Mouse (Mus musculus): ENCODE results near the gene Atp2a2.
A peak's percentile ranks its signal among the peaks of the same experiment; 100 is the strongest.
"Not testable (repeated sequence)": the region's sequence is repeated elsewhere in the genome, so short reads cannot be mapped to it uniquely, and the experiment has no call there.

Atp2a2 gene

GRCm38 (mm10) chr5:122450913-122451317, 51.1 kb downstream of the Atp2a2 start:
- DNase-seq (ENCODE audit: low spot score): no peak

GRCm38 (mm10) chr5:122449946-122450345, 52.1 kb downstream of the Atp2a2 start:
- no peak for DNase-seq (ENCODE audit: low spot score)

GRCm38 (mm10) chr5:122448869-122449268, 53.2 kb downstream of the Atp2a2 start:
- no peak for DNase-seq (ENCODE audit: low spot score)

GRCm38 (mm10) chr5:122447857-122448256, 54.2 kb downstream of the Atp2a2 start:
- no peak for DNase-seq (ENCODE audit: low spot score)

- DNase-seq (ENCODE audit: low spot score): no peak
Measured at GRCm38 (mm10) chr5:122445051-122445610, 56.9 kb downstream of the Atp2a2 start.

GRCm38 (mm10) chr5:122444492-122444891, 57.5 kb downstream of the Atp2a2 start:
- DNase-seq (ENCODE audit: low spot score): no peak

GRCm38 (mm10) chr5:122440095-122440630, 61.9 kb downstream of the Atp2a2 start:
- DNase-seq (ENCODE audit: low spot score): no peak

GRCm38 (mm10) chr5:122439400-122440094, 62.5 kb downstream of the Atp2a2 start:
- no peak for DNase-seq (ENCODE audit: low spot score)

- DNase-seq (ENCODE audit: low spot score): no peak
Measured at GRCm38 (mm10) chr5:122434541-122434940, 67.5 kb downstream of the Atp2a2 start.

- no peak for DNase-seq (ENCODE audit: low spot score)
Measured at GRCm38 (mm10) chr5:122431221-122431620, 70.8 kb downstream of the Atp2a2 start.

- no peak for DNase-seq (ENCODE audit: low spot score)
Measured at GRCm38 (mm10) chr5:122430036-122430775, 71.8 kb downstream of the Atp2a2 start.

GRCm38 (mm10) chr5:122425550-122425949, 76.5 kb downstream of the Atp2a2 start:
- DNase-seq (ENCODE audit: low spot score): no peak

- peak; percentile 6 for DNase-seq (ENCODE audit: low spot score)
Measured at GRCm38 (mm10) chr5:122423083-122423482, 78.9 kb downstream of the Atp2a2 start.

- DNase-seq (ENCODE audit: low spot score): peak; percentile 90
Measured at GRCm38 (mm10) chr5:122422071-122422964, 79.7 kb downstream of the Atp2a2 start.

GRCm38 (mm10) chr5:122421271-122422068, 80.6 kb downstream of the Atp2a2 start, which contains the start of gene Anapc7:
TSS of gene Anapc7 (plus strand) at chr5:122421693.
- DNase-seq (ENCODE audit: low spot score): no peak

GRCm38 (mm10) chr5:122420676-122421075, 81.3 kb downstream of the Atp2a2 start:
- not testable (repeated sequence) for DNase-seq (ENCODE audit: low spot score)

- no peak for DNase-seq (ENCODE audit: low spot score)
Measured at GRCm38 (mm10) chr5:122415465-122415864, 86.6 kb downstream of the Atp2a2 start.

GRCm38 (mm10) chr5:122414351-122414750, 87.7 kb downstream of the Atp2a2 start:
- DNase-seq (ENCODE audit: low spot score): no peak

GRCm38 (mm10) chr5:122412826-122413225, 89.2 kb downstream of the Atp2a2 start:
- no peak for DNase-seq (ENCODE audit: low spot score)

- DNase-seq (ENCODE audit: low spot score): no peak
Measured at GRCm38 (mm10) chr5:122411892-122412291, 90.1 kb downstream of the Atp2a2 start.
